Mouse (Mus musculus) granulocyte monocyte progenitor cell, adult 5-6 weeks (primary cell): ENCODE data around the gene Glb1. TPM values are rescaled to one million over a fixed set of nuclear protein-coding genes. Genes with fewer than 3 reads are reported as not detected.

Experiments used
- ATAC-seq: replicated peaks from 2 replicates; pipeline ENCODE4 v1.8.0; 2016; ENCODE audit warnings: mild to moderate bottlenecking, moderate TSS enrichment, inconsistent platforms; ENCODE audit not compliant: poor library complexity, severe bottlenecking
- total RNA-seq, 2 experiments: library from RNA; stranded (forward) in 1 of 2; stranded (reverse) in 1 of 2; fragments of 200-712, 200-1000 nt in 1 of 2; fragments of >200 nt in 1 of 2; fragmentation: Nextera tagmentation in 1 of 2; gene quantifications; 2 replicates each; pipeline ENCODE4 v1.2.3; 2014 to 2017

The Glb1 gene
- total RNA-seq, 2 experiments from 2014 or later: 38.7 to 42.9 TPM

DNA sequence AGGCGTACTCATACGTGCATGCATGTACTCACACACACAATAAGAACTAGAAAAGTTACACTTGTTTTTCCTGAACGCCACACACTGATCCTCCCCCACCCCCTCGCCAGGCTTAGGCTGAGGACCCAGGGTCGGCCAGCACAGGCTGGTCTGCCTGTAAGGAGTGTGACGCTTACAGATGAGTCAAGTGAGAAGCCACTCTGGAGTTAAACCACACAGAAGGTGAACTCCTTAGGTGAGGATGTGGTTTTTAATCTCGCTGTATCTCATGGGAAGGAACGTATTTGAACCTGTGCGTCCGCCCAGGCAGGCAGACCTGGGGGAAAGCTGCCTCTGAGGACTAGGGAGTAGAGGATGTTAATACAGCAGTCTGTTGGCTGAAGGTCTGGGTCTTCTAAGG, 39.7 kb downstream of the Glb1 start:
- no peak for ATAC-seq

DNA sequence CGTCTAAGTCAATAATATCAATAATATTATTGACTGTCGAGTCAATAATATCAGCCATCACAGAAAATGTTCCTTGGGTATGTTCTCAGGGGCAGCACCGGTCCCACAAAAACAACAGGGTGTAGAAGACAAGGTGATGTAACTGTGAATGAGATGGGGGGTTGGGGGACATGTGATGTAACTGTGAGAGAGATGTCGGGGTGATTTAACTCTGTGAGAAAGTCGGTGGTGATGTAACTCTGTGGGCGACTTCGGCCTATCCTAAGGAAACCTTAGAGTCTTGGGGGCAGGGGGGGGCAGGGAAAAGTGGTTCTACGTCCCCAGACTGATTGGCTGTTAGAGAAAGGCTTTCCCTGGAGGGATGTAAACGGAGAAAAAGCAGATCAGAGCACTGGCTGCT, 41.3 kb downstream of the Glb1 start:
- ATAC-seq: peak; percentile 84

DNA sequence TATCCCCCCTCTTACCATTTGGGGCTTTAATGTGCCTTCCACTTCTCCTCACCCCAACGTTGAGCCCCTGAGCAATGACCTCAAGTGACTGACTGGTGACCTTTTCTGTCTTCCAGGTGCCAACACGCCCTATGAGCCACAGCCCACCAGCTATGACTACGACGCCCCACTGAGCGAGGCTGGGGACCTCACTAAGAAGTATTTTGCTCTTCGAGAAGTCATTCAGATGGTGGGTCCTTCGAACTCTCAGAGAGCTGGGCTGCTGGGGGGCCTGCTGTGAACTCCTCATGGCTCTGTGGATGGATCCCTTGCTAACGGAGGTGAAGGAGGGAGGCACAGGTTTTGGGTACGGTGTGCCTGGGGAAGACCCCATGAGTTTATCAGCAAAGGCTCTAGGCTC, 42.0 kb downstream of the Glb1 start:
- no peak for ATAC-seq

DNA sequence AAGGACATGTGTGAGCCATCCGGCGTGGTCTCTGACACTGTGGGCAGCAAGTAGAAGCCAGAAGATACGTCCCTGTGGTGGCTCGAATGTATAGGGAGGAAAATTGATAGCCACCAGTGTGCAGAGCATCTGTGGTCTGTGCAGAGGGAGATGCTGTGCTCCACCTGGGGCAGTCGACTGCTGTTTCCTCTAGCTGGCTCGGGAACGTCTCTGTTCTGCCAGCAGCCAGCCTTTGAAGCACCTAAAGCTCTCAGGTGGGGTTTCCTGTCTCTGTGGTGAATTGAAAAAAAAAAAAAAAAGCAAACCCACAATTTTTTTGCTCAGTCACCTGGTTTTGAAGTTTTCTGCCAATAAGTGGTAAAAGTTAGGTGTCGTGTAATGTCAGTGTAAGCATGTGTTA, 42.5 kb downstream of the Glb1 start:
- no peak for ATAC-seq

DNA sequence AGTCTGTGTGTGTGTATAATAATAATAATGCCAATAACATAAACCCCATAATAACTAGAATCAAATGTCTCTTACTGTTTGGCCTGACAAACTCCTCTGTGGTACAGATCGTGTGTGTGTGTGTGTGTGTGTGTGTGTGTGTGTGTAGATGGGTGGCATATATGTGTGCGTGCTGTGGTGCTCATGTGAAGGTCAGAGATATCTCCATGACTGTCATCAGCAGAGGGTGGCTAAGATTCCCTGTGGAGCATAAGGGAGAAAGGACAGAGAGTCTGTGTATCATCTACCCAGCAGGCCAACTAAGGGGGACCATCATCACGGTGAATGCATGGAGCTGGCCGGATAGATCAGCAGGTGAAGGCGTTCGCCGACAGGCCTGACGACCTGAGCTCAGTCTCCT, 46.0 kb downstream of the Glb1 start:
- no peak for ATAC-seq

DNA sequence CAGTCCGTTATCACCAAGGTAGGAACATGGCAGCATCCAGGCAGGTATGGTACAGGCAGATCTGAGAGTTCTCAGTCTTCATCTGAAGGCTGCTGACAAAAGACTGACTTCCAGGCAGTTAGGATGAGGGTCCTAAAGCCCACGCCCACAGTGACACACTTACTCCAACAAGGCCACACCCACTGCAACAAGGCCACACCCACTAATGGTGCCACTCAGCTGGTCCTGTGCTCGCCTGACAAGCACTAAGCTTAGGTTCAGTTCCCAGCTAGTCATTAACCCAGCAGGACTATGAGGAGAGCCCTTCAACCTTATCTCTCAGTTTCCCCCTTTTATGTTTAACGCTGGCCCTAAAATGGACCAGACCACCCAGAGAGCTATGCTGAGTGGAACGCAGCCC, 47.8 kb downstream of the Glb1 start:
- no peak for ATAC-seq

DNA sequence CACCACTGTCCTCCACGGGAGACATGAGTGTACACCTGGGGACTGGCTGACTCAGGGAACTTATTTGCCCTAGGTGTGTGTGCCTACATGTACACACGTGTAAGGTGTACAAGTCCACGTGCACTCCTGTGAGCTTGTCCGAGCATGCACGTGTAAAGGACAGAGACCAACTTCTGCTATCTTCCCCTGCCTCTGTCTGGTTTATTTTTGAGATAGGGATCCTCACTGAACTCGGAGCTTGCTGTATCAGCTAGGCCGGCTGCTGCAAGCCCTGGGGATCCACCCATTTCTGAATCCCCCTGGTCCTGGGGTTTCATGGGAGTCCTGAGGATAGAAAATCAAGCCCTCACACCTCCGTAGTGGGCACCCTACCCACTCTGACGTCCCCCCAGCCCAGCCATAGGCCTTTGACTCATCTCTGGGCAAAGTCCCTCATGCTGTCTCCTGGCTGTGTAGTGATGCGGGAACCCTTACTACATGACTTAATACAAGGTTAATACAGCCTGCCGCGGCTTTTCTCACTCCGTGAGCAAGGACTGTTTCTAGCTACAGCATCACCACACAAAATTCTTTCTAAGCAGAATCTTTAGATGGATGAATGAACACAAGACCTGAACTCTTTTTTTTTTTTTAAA, 48.4 kb downstream of the Glb1 start:
- ATAC-seq: no peak

DNA sequence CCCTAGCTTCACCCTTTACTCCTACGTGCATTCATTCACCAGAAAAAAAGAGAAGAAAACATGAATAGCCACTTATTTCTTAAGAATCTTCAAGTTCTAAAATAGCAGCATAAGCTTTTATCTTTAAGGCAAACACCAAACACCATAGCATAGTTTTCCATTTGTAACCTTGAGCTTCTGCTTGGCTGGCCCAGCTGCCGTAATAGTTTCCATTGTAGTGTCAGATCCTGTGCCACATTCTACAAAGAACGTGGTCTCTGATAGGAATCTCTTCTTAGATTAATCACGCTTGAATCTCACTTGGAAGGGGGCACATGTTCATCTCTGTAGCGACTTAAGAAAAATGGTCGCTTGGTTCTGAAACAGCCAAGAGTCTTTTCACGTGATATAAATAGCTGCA, 50.7 kb downstream of the Glb1 start:
- ATAC-seq: no peak

DNA sequence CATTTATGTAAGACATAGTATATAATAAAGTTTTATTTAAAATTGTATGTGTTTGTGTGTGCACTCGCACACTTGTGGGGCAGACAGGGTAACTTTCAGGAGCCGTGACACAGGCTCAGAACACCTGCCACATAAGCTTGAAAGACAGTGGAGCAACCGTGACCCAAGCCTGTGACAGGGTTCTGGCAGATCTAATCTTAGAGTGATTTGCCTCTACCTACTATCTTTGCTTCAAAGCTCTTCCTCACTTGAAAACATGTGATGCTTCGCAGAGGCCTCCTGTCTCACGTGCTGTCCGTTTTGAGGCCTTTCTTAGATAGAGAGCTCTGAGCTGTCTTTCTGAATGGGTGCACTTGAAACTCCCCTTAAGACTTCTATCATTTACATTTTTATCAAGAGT, 51.5 kb downstream of the Glb1 start:
- ATAC-seq: no peak

DNA sequence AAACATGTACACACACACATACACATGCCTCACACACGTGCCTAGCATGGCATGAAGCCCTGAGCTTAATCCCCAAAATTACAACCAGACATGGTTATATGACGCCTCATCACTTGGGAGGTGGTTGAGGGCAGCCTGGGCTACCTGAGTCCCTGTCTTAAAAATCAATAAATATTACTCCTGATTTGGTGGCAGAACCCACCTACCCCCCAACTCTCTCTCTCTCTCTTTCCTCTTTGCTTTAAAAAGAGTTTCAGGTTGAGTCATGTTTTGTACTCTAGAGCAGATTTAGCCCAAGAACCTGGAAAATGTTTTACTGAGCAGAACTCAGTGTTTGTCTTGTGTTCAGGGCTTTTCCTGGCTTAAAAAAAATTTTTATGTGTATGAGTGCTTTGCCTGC, 54.5 kb downstream of the Glb1 start:
- ATAC-seq: no peak

DNA sequence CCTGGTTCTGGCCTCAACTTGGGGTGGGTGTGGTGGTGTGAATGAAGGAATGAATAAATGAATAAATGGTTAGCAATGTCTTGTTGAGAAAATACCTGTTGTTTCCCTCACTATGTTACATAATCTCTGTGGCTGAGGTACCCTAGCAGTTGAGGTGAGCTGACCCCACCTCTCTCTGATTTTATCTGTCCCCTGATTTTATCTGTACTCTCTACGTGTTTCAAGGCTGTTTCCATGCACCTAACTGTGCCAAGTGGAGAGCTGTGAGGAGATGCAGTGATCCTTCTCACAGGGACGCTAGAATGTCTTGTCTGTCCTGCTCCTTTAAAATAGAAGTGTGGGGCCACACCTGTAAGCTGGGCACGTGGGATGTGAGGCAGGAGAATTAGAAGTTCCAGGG, 57.6 kb downstream of the Glb1 start:
- no peak for ATAC-seq

DNA sequence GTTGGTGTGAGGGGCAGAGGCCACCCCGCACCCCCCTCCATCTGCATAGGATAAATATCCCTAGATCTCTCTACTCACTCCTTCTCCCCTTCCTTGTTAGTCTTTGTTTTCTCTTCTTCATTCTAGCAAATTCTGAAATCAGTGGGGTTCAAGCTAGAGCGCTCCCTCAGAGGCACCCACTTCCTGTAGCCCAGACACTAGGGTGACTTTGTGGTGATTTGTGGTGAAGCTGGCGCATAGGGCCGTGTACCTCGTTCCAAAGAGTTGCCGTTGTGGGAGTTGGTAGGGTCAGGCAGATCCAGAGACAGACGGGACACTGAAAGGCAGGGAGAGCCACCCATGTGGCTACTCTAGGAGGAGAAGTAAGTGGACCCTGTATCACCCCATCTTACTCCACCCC, 61.7 kb downstream of the Glb1 start:
- ATAC-seq: no peak

DNA sequence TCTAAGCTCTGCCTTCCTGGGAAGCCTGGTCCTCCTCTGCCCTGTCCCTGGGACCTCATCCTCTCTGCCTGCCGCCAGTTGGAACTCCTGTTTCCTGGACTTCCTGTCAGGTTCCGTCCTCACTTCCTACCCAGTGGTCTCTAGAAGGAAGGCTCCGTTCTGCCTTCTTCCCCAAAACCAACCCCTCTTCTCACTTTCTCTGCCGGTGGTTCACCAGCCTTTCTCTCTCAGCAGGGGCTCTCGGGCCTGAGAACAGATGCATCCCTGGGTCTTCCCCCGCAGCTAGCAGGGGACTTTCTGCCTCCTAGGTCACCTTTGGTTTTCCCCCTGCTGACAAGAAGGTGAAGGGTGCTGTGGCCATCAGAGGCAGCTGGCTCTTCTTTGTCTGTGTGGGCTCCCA, 64.6 kb downstream of the Glb1 start:
- no peak for ATAC-seq

DNA sequence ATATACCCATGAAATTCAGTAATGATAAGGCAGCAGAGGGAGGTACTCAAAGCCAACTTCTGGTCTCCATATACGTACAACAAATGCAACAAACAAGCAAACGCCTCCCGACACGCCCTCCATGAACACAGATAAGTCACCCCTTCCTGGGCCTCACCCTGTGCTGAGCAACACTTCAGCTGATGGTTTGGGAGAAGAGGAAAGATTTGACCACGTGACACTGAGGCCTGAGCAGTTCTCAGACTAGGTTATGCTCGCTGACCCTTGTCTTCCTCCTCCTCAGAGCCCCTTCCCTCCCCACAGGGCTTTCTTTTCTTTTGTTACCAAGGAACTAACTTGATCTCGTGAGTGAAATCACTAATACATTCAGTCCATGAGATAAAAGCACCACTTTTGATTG, 66.0 kb downstream of the Glb1 start:
- no peak for ATAC-seq

DNA sequence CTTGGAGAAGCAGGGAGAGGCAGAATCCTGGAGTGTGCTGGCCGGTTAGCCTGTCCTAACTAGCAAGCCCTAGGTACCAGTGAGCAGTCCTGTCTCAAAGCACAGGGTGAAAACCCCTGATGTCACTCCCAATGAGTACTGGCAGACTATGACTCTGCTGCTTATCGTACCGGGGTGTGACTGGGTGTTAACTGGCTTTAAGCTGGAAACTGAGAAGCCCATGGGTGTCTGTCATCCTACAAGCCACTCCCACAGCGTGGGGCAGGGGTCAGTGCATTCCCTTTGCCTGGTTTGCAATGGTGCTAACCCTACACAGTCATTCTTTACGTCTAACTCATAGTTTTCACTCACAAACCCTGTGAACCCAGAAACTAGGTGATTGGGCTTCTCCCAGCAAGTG, 67.3 kb downstream of the Glb1 start:
- no peak for ATAC-seq

DNA sequence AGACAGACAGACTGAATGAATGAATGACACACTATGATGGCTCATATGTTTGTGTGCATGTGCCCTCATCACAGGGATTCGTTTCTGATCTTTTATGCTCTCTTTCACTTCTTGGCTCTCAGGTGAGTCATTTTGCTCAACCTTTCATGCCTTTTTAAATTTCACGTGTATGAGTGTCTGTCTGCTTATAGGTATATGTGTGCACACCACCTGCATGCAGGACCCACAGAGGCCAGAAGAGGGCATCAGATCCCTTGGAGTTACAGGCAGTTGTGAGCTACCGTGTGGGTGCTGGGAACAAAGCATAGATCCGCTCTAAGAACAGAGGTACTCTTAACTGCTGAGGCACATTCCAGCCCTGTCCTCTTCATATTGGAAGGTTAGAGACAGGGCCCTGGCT, 67.8 kb downstream of the Glb1 start:
- no peak for ATAC-seq

DNA sequence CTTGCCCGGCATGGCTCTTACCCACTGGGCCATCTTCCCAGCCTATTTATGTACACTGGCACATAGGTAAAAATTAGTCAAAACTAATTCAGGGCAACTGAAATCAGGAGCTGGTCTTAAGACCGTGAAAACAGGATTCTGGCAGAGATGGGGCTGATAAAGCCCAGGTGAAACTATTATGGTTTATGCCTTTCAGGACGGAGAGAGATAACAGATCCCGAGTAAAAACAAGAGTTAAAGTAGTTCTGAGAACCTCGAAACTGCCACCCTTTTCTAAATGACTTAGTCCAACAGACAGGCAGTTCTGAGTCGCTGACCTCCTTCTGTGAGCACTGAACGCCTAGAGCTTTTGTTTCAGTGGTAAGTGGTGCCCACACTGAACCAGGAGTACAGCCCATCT, 71.0 kb downstream of the Glb1 start:
- no peak for ATAC-seq

DNA sequence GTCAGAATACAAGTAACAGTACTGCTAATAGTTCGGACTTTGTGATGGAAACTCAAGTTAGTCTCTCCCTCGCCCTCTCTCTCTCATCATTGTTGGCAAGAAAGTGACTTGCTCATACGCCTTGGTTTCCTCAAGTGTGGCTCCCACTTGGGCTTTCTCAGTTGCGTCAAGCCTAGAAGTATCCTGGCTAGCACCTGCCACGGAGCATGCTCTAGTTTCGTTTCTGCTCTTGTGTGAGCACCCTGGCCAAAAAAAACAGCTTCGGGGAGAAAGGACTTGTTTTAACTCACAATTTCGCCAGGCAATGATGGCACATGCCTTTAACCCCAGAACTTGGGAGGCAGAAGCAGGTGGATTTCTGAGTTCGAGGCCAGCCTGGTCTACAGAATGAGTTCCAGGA, 76.1 kb downstream of the Glb1 start:
- ATAC-seq: no peak

DNA sequence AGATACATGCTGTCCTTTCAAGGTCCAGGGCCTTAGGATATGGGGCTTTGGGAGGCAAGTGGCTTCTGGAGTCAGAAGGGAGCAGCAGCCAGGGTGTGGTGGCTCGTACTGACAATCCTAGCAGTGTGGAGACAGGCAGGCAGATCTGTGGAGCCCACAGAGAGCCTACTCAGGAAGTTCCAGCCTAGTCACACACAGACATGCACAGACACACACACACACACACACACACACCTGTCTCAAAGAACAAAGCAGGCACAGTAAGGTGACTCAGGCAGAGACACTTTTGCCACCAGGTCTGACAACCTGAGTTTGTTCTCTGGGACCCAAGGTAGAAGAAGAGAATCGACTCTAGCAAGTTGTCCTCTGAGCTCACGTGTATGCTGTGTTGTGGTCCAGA, 80.1 kb downstream of the Glb1 start:
- ATAC-seq: no peak

DNA sequence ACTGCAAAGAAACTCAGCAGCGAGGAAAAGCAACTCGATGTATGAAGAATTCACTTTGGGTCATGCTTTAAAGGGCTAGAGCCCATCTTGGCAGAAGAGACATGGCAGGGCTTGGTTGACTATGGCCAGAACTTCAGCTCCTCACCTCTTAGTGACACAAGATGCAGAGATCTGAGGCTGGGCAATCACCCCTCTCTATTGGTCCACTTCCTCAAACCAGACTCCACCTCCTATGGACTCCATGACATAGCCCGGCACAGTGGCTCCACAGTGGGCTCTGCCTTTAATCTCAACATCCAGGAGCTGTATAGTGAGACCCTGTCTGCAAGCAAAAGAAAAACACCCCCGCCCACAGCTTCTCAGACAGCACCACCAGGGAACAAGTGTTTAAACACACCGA, 83.9 kb downstream of the Glb1 start:
- ATAC-seq: peak; percentile 61

DNA sequence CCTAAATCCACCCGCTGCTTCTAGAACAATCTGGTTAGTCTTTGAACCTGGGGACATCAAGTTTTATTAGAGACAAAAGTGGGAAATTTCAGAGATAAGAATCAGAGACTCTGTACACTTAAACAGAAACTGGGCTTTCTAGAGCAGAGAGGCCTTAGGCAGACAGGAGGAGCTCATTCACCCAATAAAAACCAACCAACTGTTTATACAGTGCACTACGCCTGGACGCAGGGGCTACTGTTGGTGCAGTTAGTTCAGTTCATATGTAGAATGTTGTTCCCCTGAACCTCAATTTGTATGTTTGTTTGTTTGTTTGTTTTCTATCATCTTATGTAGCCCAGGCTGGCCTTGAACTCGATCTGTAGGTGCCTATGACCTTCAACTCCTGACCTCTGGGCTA, 85.9 kb downstream of the Glb1 start:
- ATAC-seq: no peak

DNA sequence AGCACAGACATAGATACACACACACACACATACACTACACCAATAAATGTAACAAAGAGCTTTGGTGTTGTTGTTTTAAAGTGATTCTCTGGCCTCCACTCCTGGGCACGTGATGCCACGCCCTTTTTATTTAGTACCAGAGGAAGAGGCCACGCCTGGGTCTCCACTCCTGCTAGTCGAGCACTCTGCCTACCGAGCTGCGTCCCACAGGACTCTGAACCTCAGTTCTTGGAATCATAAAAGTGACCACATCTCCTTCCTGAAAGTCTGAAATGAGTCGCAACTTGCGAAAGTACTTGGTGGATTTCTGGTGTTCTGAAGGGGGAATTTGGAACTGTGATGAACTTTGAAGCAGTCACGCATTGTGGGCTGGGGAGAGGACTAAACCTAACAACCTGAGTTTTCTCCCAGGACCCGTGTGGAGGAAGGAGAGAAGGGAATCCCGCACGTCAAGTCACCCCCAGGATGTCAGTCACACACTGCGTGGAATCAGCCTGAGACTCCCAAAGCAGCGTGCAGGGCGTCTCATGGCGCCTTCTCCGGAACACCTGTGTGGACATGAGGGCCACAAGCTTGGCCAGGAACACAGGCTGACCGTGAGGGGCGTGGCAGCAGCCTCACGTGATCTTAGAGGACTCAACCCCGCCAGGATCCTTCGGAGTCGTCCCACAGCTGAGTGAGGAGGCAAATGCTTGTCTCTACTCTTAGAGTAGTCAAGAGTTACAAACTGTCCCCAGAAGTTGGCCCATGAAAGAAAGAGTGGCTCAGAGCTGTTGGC, 86.8 kb downstream of the Glb1 start:
- no peak for ATAC-seq
